Mouse (Mus musculus): ENCODE measurements around the gene Gm45021. TPM values are rescaled to one million over a fixed set of nuclear protein-coding genes. Genes with fewer than 3 reads are reported as not detected.

The Gm45021 gene
- total RNA-seq, 1 experiment from 2014 or later = not detected

- ATAC-seq (replicated peaks; ENCODE audit: insufficient number of reproducible peaks, low FRiP score, low TSS enrichment, poor library complexity, severe bottlenecking) = no peak
Observed at GRCm38 (mm10) chr6:48569065-48569807, 20.2 kb upstream of the Gm45021 start.

GRCm38 (mm10) chr6:48572014-48572413 is 17.4 kb upstream of the Gm45021 start:
- ATAC-seq (replicated peaks; ENCODE audit: insufficient number of reproducible peaks, low FRiP score, low TSS enrichment, poor library complexity, severe bottlenecking) = no peak

- ATAC-seq (replicated peaks; ENCODE audit: insufficient number of reproducible peaks, low FRiP score, low TSS enrichment, poor library complexity, severe bottlenecking) = no peak
Observed at GRCm38 (mm10) chr6:48572572-48573061, 16.8 kb upstream of the Gm45021 start, which contains the start of gene Rarres2. Gene Rarres2 (minus strand): TSS chr6:48572789.

- no peak for ATAC-seq (replicated peaks; ENCODE audit: insufficient number of reproducible peaks, low FRiP score, low TSS enrichment, poor library complexity, severe bottlenecking)
Observed at GRCm38 (mm10) chr6:48573280-48573679, 16.1 kb upstream of the Gm45021 start.

GRCm38 (mm10) chr6:48573981-48574380 is 15.4 kb upstream of the Gm45021 start:
- no peak for ATAC-seq (replicated peaks; ENCODE audit: insufficient number of reproducible peaks, low FRiP score, low TSS enrichment, poor library complexity, severe bottlenecking)

GRCm38 (mm10) chr6:48578736-48579135 is 10.7 kb upstream of the Gm45021 start:
- no peak for ATAC-seq (replicated peaks; ENCODE audit: insufficient number of reproducible peaks, low FRiP score, low TSS enrichment, poor library complexity, severe bottlenecking)

- ATAC-seq (replicated peaks; ENCODE audit: insufficient number of reproducible peaks, low FRiP score, low TSS enrichment, poor library complexity, severe bottlenecking) = peak; percentile 74
Observed at GRCm38 (mm10) chr6:48579215-48579648, 10.2 kb upstream of the Gm45021 start.

- ATAC-seq (replicated peaks; ENCODE audit: insufficient number of reproducible peaks, low FRiP score, low TSS enrichment, poor library complexity, severe bottlenecking) = no peak
Observed at GRCm38 (mm10) chr6:48581257-48581656, 8.2 kb upstream of the Gm45021 start.

GRCm38 (mm10) chr6:48582037-48582436 is 7.4 kb upstream of the Gm45021 start:
- 0 out of 2 replicates have a peak, but pooled peaks have one; percentile 51 for ATAC-seq (replicated peaks; ENCODE audit: insufficient number of reproducible peaks, low FRiP score, low TSS enrichment, poor library complexity, severe bottlenecking)

- ATAC-seq (replicated peaks; ENCODE audit: insufficient number of reproducible peaks, low FRiP score, low TSS enrichment, poor library complexity, severe bottlenecking) = no peak
Observed at GRCm38 (mm10) chr6:48591221-48591845, 1.9 kb downstream of the Gm45021 start.

GRCm38 (mm10) chr6:48591871-48592270 is 2.5 kb downstream of the Gm45021 start:
- ATAC-seq (replicated peaks; ENCODE audit: insufficient number of reproducible peaks, low FRiP score, low TSS enrichment, poor library complexity, severe bottlenecking) = no peak

- ATAC-seq (replicated peaks; ENCODE audit: insufficient number of reproducible peaks, low FRiP score, low TSS enrichment, poor library complexity, severe bottlenecking) = peak; percentile 47
Observed at GRCm38 (mm10) chr6:48593158-48594042, 4.0 kb downstream of the Gm45021 start, which contains the start of the genes Repin1 and Gm44965. Gene Repin1 (plus strand): TSS chr6:48593883. Gene Gm44965 (plus strand): TSS chr6:48593941.

GRCm38 (mm10) chr6:48594043-48594738 is 4.8 kb downstream of the Gm45021 start:
- ATAC-seq (replicated peaks; ENCODE audit: insufficient number of reproducible peaks, low FRiP score, low TSS enrichment, poor library complexity, severe bottlenecking) = 0 out of 2 replicates have a peak, but pooled peaks have one; percentile 20

- ATAC-seq (replicated peaks; ENCODE audit: insufficient number of reproducible peaks, low FRiP score, low TSS enrichment, poor library complexity, severe bottlenecking) = no peak
Observed at GRCm38 (mm10) chr6:48595278-48595677, 5.9 kb downstream of the Gm45021 start.

- no peak for ATAC-seq (replicated peaks; ENCODE audit: insufficient number of reproducible peaks, low FRiP score, low TSS enrichment, poor library complexity, severe bottlenecking)
Observed at GRCm38 (mm10) chr6:48596545-48597232, 7.3 kb downstream of the Gm45021 start.

- ATAC-seq (replicated peaks; ENCODE audit: insufficient number of reproducible peaks, low FRiP score, low TSS enrichment, poor library complexity, severe bottlenecking) = no peak
Observed at GRCm38 (mm10) chr6:48597233-48597625, 7.8 kb downstream of the Gm45021 start.

GRCm38 (mm10) chr6:48600594-48600993 is 11.2 kb downstream of the Gm45021 start:
- ATAC-seq (replicated peaks; ENCODE audit: insufficient number of reproducible peaks, low FRiP score, low TSS enrichment, poor library complexity, severe bottlenecking) = no peak
